Mouse (Mus musculus) small intestine, adult 2 months (tissue): ENCODE data around the gene Zfp933.

ENCODE experiments used
- CTCF ChIP-seq: fragments of 200-500 bp; IDR thresholded peaks from 2 replicates; pipeline ENCODE4 v1.5.1; 2012; ENCODE audit warnings: low read depth, mild to moderate bottlenecking, control low read depth, inconsistent platforms, low read length, moderate library complexity, mixed read lengths; ENCODE audit not compliant: insufficient replicate concordance, insufficient read length; ENCODE audit errors: extremely low read depth
- POLR2A ChIP-seq: fragments of 200-500 bp; IDR thresholded peaks from 2 replicates; pipeline ENCODE4 v1.6.1; 2012; ENCODE audit warnings: low read depth, mild to moderate bottlenecking, control low read depth, inconsistent platforms, low read length, moderate library complexity

- TF ChIP-seq CTCF = no peak
- TF ChIP-seq POLR2A = no peak
Measured at GRCm38 (mm10) chr4:147881792-147882191, 33.6 kb upstream of the Zfp933 start.
